Mouse (Mus musculus) forebrain, embryonic 14.5 days (tissue): ENCODE data around the gene Olfr547. TPM values are rescaled to one million over a fixed set of nuclear protein-coding genes. Genes with fewer than 3 reads are reported as not detected.

Experiments
- polyA plus RNA-seq: library from polyadenylated mRNA; unstranded; fragments of >200 nt; fragmentation: Nextera tagmentation; extraction: Ambion mirVana; gene quantifications from 2 replicates; pipeline ENCODE4 v1.2.1, GENCODE M21; 2014

Olfr547 gene
- polyA plus RNA-seq, 1 experiment from 2014 or later, result not detected

Other genes starting within 250 kb of the Olfr547 start
- 96.7 and 98.6 TPM in 2 replicates for gene Rrm1, start 93.1 kb upstream of the Olfr547 start, polyA plus RNA-seq
- gene Olfr543, start 53.1 kb upstream of the Olfr547 start, polyA plus RNA-seq, result 0.46 TPM in 1 of 2 replicates, not detected in the other
- 0.09 TPM in 1 of 2 replicates, not detected in the other for gene Olfr544, start 46.4 kb upstream of the Olfr547 start, polyA plus RNA-seq
- 0.23 TPM in 1 of 2 replicates, not detected in the other for gene Olfr545, start 35.2 kb upstream of the Olfr547 start, polyA plus RNA-seq
- gene Olfr548-ps1, start 6.1 kb downstream of the Olfr547 start, polyA plus RNA-seq, result not detected in 2 replicates
- not detected in 2 replicates for gene Olfr549, start 15.1 kb downstream of the Olfr547 start, polyA plus RNA-seq
- gene Trim21, start 30.7 kb downstream of the Olfr547 start, polyA plus RNA-seq, result not detected in 2 replicates
- gene Olfr550, start 36.7 kb downstream of the Olfr547 start, polyA plus RNA-seq, result not detected in 2 replicates
- not detected in 2 replicates for gene Olfr551, start 57.1 kb downstream of the Olfr547 start, polyA plus RNA-seq
- not detected in 2 replicates for gene Olfr552, start 63.0 kb downstream of the Olfr547 start, polyA plus RNA-seq
- not detected in 2 replicates for gene Olfr553, start 83.5 kb downstream of the Olfr547 start, polyA plus RNA-seq
- gene Olfr554, start 103.7 kb downstream of the Olfr547 start, polyA plus RNA-seq, result not detected in 2 replicates
- gene Olfr555, start 124.1 kb downstream of the Olfr547 start, polyA plus RNA-seq, result not detected in 2 replicates
- gene Olfr556, start 130.2 kb downstream of the Olfr547 start, polyA plus RNA-seq, result not detected in 2 replicates
- 4.4 and 5.8 TPM in 2 replicates for gene Trim68, start 152.6 kb downstream of the Olfr547 start, polyA plus RNA-seq
- gene Olfr557, start 161.2 kb downstream of the Olfr547 start, polyA plus RNA-seq, result not detected in 2 replicates
- gene Olfr558, start 167.5 kb downstream of the Olfr547 start, polyA plus RNA-seq, result not detected in 2 replicates
- gene Olfr33, start 184.3 kb downstream of the Olfr547 start, polyA plus RNA-seq, result not detected in 2 replicates
- not detected in 2 replicates for gene Olfr559, start 192.7 kb downstream of the Olfr547 start, polyA plus RNA-seq
- gene Olfr560, start 224.6 kb downstream of the Olfr547 start, polyA plus RNA-seq, result not detected in 2 replicates
- 0.06 TPM in 1 of 2 replicates, not detected in the other for gene Olfr78, start 224.7 kb downstream of the Olfr547 start, polyA plus RNA-seq
- gene Olfr561, start 236.5 kb downstream of the Olfr547 start, polyA plus RNA-seq, result not detected in 2 replicates